Comparison of ENCODE assay signal across 8 mouse cellular contexts in genomic region chr2:24974452-24974851, GRCm38 (mm10). TPM values are rescaled to one million over a fixed set of nuclear protein-coding genes. Genes with fewer than 3 reads are reported as not detected.
A peak's percentile ranks its signal among the peaks of the same experiment; 100 is the strongest.
DNase-seq lines count a peak whose midpoint lies in the region; ATAC-seq and TF ChIP-seq lines count a peak whose summit lies in the region.
"Not testable (repeated sequence)": the region's sequence is repeated elsewhere in the genome, so short reads cannot be mapped to it uniquely, and the experiment has no call there.

No protein-coding gene starts in this region.

- H3K4me2 ChIP-seq in embryonic facial prominence, embryonic 13.5 days: peak overlapping the region; percentile 93
- peak overlapping the region; percentile 96 for H3K4me2 ChIP-seq in hindbrain, embryonic 15.5 days
- H3K4me2 ChIP-seq in liver, postnatal 0 days (ENCODE audit: low read depth, low read length): peak overlapping the region; percentile 98
- H3K4me2 ChIP-seq in midbrain, embryonic 14.5 days (ENCODE audit: low read length): peak overlapping the region; percentile 64
- peak overlapping the region; percentile 99 for H3K4me2 ChIP-seq in stomach, embryonic 15.5 days

- peaks cover 18% of the 10 kb centered on the region for H3K4me1 ChIP-seq in embryonic facial prominence, embryonic 13.5 days
- H3K4me1 ChIP-seq in hindbrain, embryonic 15.5 days (replicated peaks): peaks cover 24% of the 10 kb centered on the region
- H3K4me1 ChIP-seq in liver, postnatal 0 days (ENCODE audit: insufficient read depth): peaks cover 29% of the 10 kb centered on the region
- H3K4me1 ChIP-seq in midbrain, embryonic 14.5 days (ENCODE audit: control insufficient read depth, insufficient read depth, low read length): peaks cover 20% of the 10 kb centered on the region
- not testable (repeated sequence) for H3K4me1 ChIP-seq in stomach, embryonic 15.5 days

- H3K27me3 ChIP-seq in embryonic facial prominence, embryonic 13.5 days; hindbrain, embryonic 15.5 days; liver, postnatal 0 days (ENCODE audit: insufficient read depth, low read length); midbrain, embryonic 14.5 days (ENCODE audit: control insufficient read depth, insufficient read depth, low read length); stomach, embryonic 15.5 days (replicated peaks): not testable (repeated sequence)

- peak overlapping the region; percentile 80 for H3K4me3 ChIP-seq in embryonic facial prominence, embryonic 13.5 days
- H3K4me3 ChIP-seq in gastrocnemius, adult 2 months: peak overlapping the region; percentile 93
- peak overlapping the region; percentile 87 for H3K4me3 ChIP-seq in hindbrain, embryonic 15.5 days
- H3K4me3 ChIP-seq in left cerebral cortex, adult 2 months: peak overlapping the region; percentile 58
- H3K4me3 ChIP-seq in liver, postnatal 0 days (ENCODE audit: low read depth, low read length): peak overlapping the region; percentile 77
- H3K4me3 ChIP-seq in midbrain, embryonic 14.5 days (replicated peaks; ENCODE audit: low read depth, low read length): peak overlapping the region; percentile 63
- peak overlapping the region; percentile 80 for H3K4me3 ChIP-seq in stomach, embryonic 15.5 days (replicated peaks)

- peak overlapping the region; percentile 80 for H3K27ac ChIP-seq in embryonic facial prominence, embryonic 13.5 days
- peak overlapping the region; percentile 97 for H3K27ac ChIP-seq in gastrocnemius, adult 2 months
- H3K27ac ChIP-seq in hindbrain, embryonic 15.5 days (replicated peaks): peak overlapping the region; percentile 89
- peak overlapping the region; percentile 81 for H3K27ac ChIP-seq in left cerebral cortex, adult 2 months
- peak overlapping the region; percentile 95 for H3K27ac ChIP-seq in liver, postnatal 0 days (ENCODE audit: low read depth)
- peak overlapping the region; percentile 88 for H3K27ac ChIP-seq in midbrain, embryonic 14.5 days (replicated peaks; ENCODE audit: low read depth, low read length)
- H3K27ac ChIP-seq in stomach, embryonic 15.5 days: peak overlapping the region; percentile 97

- whole genome bisulfite sequencing in embryonic facial prominence, embryonic 13.5 days: under 1% methylated on average over 17 of the region's 17 CpGs
- WGBS in hindbrain, embryonic 15.5 days: under 1% methylated on average over 17 of the region's 17 CpGs
- 0% methylated on average over 17 of the region's 17 CpGs for WGBS in liver, postnatal 0 days (ENCODE audit: insufficient replicate concordance)
- 2% methylated on average over 17 of the region's 17 CpGs for WGBS in midbrain, embryonic 14.5 days
- under 1% methylated on average over 17 of the region's 17 CpGs for WGBS in stomach, embryonic 15.5 days

- peak overlapping the region; percentile 84 for H3K9ac ChIP-seq in embryonic facial prominence, embryonic 13.5 days
- H3K9ac ChIP-seq in hindbrain, embryonic 15.5 days: peak overlapping the region; percentile 72
- peak overlapping the region; percentile 83 for H3K9ac ChIP-seq in liver, postnatal 0 days (replicated peaks)
- H3K9ac ChIP-seq in midbrain, embryonic 14.5 days (replicated peaks; ENCODE audit: low read length): peak overlapping the region; percentile 84
- H3K9ac ChIP-seq in stomach, embryonic 15.5 days: peak overlapping the region; percentile 93

- peaks cover 40% of the 10 kb centered on the region for H3K36me3 ChIP-seq in embryonic facial prominence, embryonic 13.5 days
- peaks cover 30% of the 10 kb centered on the region for H3K36me3 ChIP-seq in hindbrain, embryonic 15.5 days
- peaks cover 31% of the 10 kb centered on the region for H3K36me3 ChIP-seq in liver, postnatal 0 days (replicated peaks; ENCODE audit: insufficient read depth, low read length)
- peaks cover 40% of the 10 kb centered on the region for H3K36me3 ChIP-seq in midbrain, embryonic 14.5 days (ENCODE audit: control insufficient read depth, insufficient read depth, low read length)
- H3K36me3 ChIP-seq in stomach, embryonic 15.5 days: peaks cover 24% of the 10 kb centered on the region

- H3K9me3 ChIP-seq in embryonic facial prominence, embryonic 13.5 days; hindbrain, embryonic 15.5 days; liver, postnatal 0 days (ENCODE audit: low read length); midbrain, embryonic 14.5 days (ENCODE audit: control insufficient read depth, low read length); stomach, embryonic 15.5 days: not testable (repeated sequence)

- ATAC-seq in embryonic facial prominence, embryonic 13.5 days (ENCODE audit: insufficient number of reproducible peaks, insufficient read depth, low FRiP score, low TSS enrichment, low read depth); hindbrain, embryonic 15.5 days (ENCODE audit: low FRiP score, low read depth); stomach, embryonic 15.5 days (ENCODE audit: insufficient read depth, low FRiP score, low read depth): not testable (repeated sequence)
- ATAC-seq in liver, postnatal 0 days: peak; percentile 4
- ATAC-seq in midbrain, embryonic 14.5 days (ENCODE audit: low FRiP score, low TSS enrichment): 0 out of 2 replicates have a peak, but pooled peaks have one; percentile 0

- DNase-seq in adrenal gland, postnatal 14 days: peak; percentile 44
- DNase-seq in gastrocnemius, adult 2 months; left cerebral cortex, adult 2 months (ENCODE audit: extremely low spot score in 1 of 2, low spot score in 2 of 2); liver, postnatal 0 days; midbrain, embryonic 14.5 days: not testable (repeated sequence)

- intact Hi-C loops in gastrocnemius, adult 2 months (cut with DNase I); left cerebral cortex, adult 2 months (cut with DNase I): not testable (repeated sequence)

- TF ChIP-seq EP300 in liver, postnatal 0 days (IDR thresholded peaks at IDR 0.05; ENCODE audit: low read depth): not testable (repeated sequence)

- not testable (repeated sequence) for TF ChIP-seq CTCF in gastrocnemius, adult 2 months (IDR thresholded peaks at IDR 0.05); left cerebral cortex, adult 2 months (IDR thresholded peaks at IDR 0.05); liver, postnatal 0 days (IDR thresholded peaks at IDR 0.05; ENCODE audit: low read depth)

RNA-seq across cellular contexts. Expression of gene Mrpl41, which starts 0.4 kb away (rescaled TPM):
- total RNA-seq in adrenal gland, postnatal 14 days (2021): 85.7 and 89.8 TPM in 2 replicates
- 145 and 153 TPM in 2 replicates for polyA plus RNA-seq in embryonic facial prominence, embryonic 13.5 days (2015; fragmentation: Nextera tagmentation; extraction: Ambion mirVana)
- 10 to 100 TPM; 28.9 to 43.8 TPM for total RNA-seq in gastrocnemius, adult 2 months (2021)
- 157 and 171 TPM in 2 replicates for polyA plus RNA-seq in hindbrain, embryonic 15.5 days (2015; fragmentation: Nextera tagmentation; extraction: Ambion mirVana)
- total RNA-seq in left cerebral cortex, adult 2 months (2021): 10 to 100 TPM; 70.3 to 76.3 TPM
- 81.8 and 83.1 TPM in 2 replicates for polyA plus RNA-seq in liver, postnatal 0 days (2015; fragmentation: Nextera tagmentation; extraction: Ambion mirVana)
- 160 and 178 TPM in 2 replicates for polyA plus RNA-seq in midbrain, embryonic 14.5 days (2014; fragmentation: Nextera tagmentation; extraction: Ambion mirVana)
- polyA plus RNA-seq in stomach, embryonic 15.5 days (2015; fragmentation: Nextera tagmentation; extraction: Ambion mirVana): 122 and 129 TPM in 2 replicates

RNA-seq across cellular contexts. Expression of gene Pnpla7, which starts 1.4 kb away (rescaled TPM):
- 34.2 and 38.3 TPM in 2 replicates for total RNA-seq in adrenal gland, postnatal 14 days (2021)
- 5.6 and 7.1 TPM in 2 replicates for polyA plus RNA-seq in embryonic facial prominence, embryonic 13.5 days (2015; fragmentation: Nextera tagmentation; extraction: Ambion mirVana)
- 10 to 100 TPM; 36.5 to 44.6 TPM for total RNA-seq in gastrocnemius, adult 2 months (2021)
- 3.3 and 3.9 TPM in 2 replicates for polyA plus RNA-seq in hindbrain, embryonic 15.5 days (2015; fragmentation: Nextera tagmentation; extraction: Ambion mirVana)
- total RNA-seq in left cerebral cortex, adult 2 months (2021): 10 to 100 TPM; 22.0 to 22.2 TPM
- polyA plus RNA-seq in liver, postnatal 0 days (2015; fragmentation: Nextera tagmentation; extraction: Ambion mirVana): 52.9 and 64.5 TPM in 2 replicates
- 2.3 and 4.4 TPM in 2 replicates for polyA plus RNA-seq in midbrain, embryonic 14.5 days (2014; fragmentation: Nextera tagmentation; extraction: Ambion mirVana)
- polyA plus RNA-seq in stomach, embryonic 15.5 days (2015; fragmentation: Nextera tagmentation; extraction: Ambion mirVana): 8.6 TPM in 2 replicates

RNA-seq across cellular contexts. Expression of gene Dph7, which starts 12.3 kb away (rescaled TPM):
- total RNA-seq in adrenal gland, postnatal 14 days (2021): 8.5 and 9.9 TPM in 2 replicates
- 37.7 and 40.3 TPM in 2 replicates for polyA plus RNA-seq in embryonic facial prominence, embryonic 13.5 days (2015; fragmentation: Nextera tagmentation; extraction: Ambion mirVana)
- total RNA-seq in gastrocnemius, adult 2 months (2021): 1 to 10 TPM; 3.4 to 3.8 TPM
- polyA plus RNA-seq in hindbrain, embryonic 15.5 days (2015; fragmentation: Nextera tagmentation; extraction: Ambion mirVana): 35.5 and 36.0 TPM in 2 replicates
- 10 to 100 TPM; 29.7 to 32.4 TPM for total RNA-seq in left cerebral cortex, adult 2 months (2021)
- 6.4 and 7.0 TPM in 2 replicates for polyA plus RNA-seq in liver, postnatal 0 days (2015; fragmentation: Nextera tagmentation; extraction: Ambion mirVana)
- polyA plus RNA-seq in midbrain, embryonic 14.5 days (2014; fragmentation: Nextera tagmentation; extraction: Ambion mirVana): 36.1 and 37.9 TPM in 2 replicates
- 23.1 and 24.0 TPM in 2 replicates for polyA plus RNA-seq in stomach, embryonic 15.5 days (2015; fragmentation: Nextera tagmentation; extraction: Ambion mirVana)

RNA-seq across cellular contexts. Expression of gene Zmynd19, which starts 24.9 kb away (rescaled TPM):
- 24.5 and 25.9 TPM in 2 replicates for total RNA-seq in adrenal gland, postnatal 14 days (2021)
- polyA plus RNA-seq in embryonic facial prominence, embryonic 13.5 days (2015; fragmentation: Nextera tagmentation; extraction: Ambion mirVana): 15.9 and 17.2 TPM in 2 replicates
- 10 to 100 TPM; 20.6 to 21.2 TPM for total RNA-seq in gastrocnemius, adult 2 months (2021)
- polyA plus RNA-seq in hindbrain, embryonic 15.5 days (2015; fragmentation: Nextera tagmentation; extraction: Ambion mirVana): 23.8 and 25.4 TPM in 2 replicates
- 10 to 100 TPM; 36.8 to 37.9 TPM for total RNA-seq in left cerebral cortex, adult 2 months (2021)
- polyA plus RNA-seq in liver, postnatal 0 days (2015; fragmentation: Nextera tagmentation; extraction: Ambion mirVana): 6.2 and 6.5 TPM in 2 replicates
- polyA plus RNA-seq in midbrain, embryonic 14.5 days (2014; fragmentation: Nextera tagmentation; extraction: Ambion mirVana): 20.9 and 31.4 TPM in 2 replicates
- polyA plus RNA-seq in stomach, embryonic 15.5 days (2015; fragmentation: Nextera tagmentation; extraction: Ambion mirVana): 16.5 and 16.6 TPM in 2 replicates

RNA-seq across cellular contexts. Expression of gene Arrdc1, which starts 39.4 kb away (rescaled TPM):
- total RNA-seq in adrenal gland, postnatal 14 days (2021): 11.5 and 22.2 TPM in 2 replicates
- polyA plus RNA-seq in embryonic facial prominence, embryonic 13.5 days (2015; fragmentation: Nextera tagmentation; extraction: Ambion mirVana): 34.8 and 39.0 TPM in 2 replicates
- total RNA-seq in gastrocnemius, adult 2 months (2021): 1 to 10 TPM; 1.9 to 2.8 TPM
- polyA plus RNA-seq in hindbrain, embryonic 15.5 days (2015; fragmentation: Nextera tagmentation; extraction: Ambion mirVana): 37.8 and 41.5 TPM in 2 replicates
- total RNA-seq in left cerebral cortex, adult 2 months (2021): 10 to 100 TPM; 17.1 to 18.2 TPM
- polyA plus RNA-seq in liver, postnatal 0 days (2015; fragmentation: Nextera tagmentation; extraction: Ambion mirVana): 16.2 and 16.7 TPM in 2 replicates
- polyA plus RNA-seq in midbrain, embryonic 14.5 days (2014; fragmentation: Nextera tagmentation; extraction: Ambion mirVana): 21.8 and 24.9 TPM in 2 replicates
- polyA plus RNA-seq in stomach, embryonic 15.5 days (2015; fragmentation: Nextera tagmentation; extraction: Ambion mirVana): 90.2 and 90.5 TPM in 2 replicates
